ENCODE assay signal across 20 mouse cellular contexts in genomic region chr8:121088281-121088680, GRCm38 (mm10). TPM values are rescaled to one million over a fixed set of nuclear protein-coding genes. Genes with fewer than 3 reads are reported as not detected.
DNase-seq lines count a peak whose midpoint lies in the region; ATAC-seq and TF ChIP-seq lines count a peak whose summit lies in the region.
"Had no signal": no experiment of that assay in that cellular context is flagged by ENCODE, and none has a peak within 500 bp of the region (broad histone marks: within the 10 kb centered on the region; RNA-seq: fewer than 3 reads in every experiment).

No protein-coding gene starts in this region.

- peaks cover 100% of the 10 kb centered on the region for H3K27me3 ChIP-seq in embryonic facial prominence, embryonic 10.5 days (replicated peaks; ENCODE audit: low read depth, poor library complexity, severe bottlenecking)
- peaks cover 80% of the 10 kb centered on the region for H3K27me3 ChIP-seq in embryonic facial prominence, embryonic 11.5 days (ENCODE audit: control insufficient read depth, insufficient read depth, low read length)
- H3K27me3 ChIP-seq in liver, embryonic 12.5 days (replicated peaks) = peaks cover 99% of the 10 kb centered on the region

- peak overlapping the region; percentile 62 for H3K4me3 ChIP-seq in lung, adult 2 months (replicated peaks; ENCODE audit: extremely low read depth, low read depth, low read length)
- peak overlapping the region; percentile 70 for H3K4me3 ChIP-seq in embryonic facial prominence, embryonic 10.5 days
- peak overlapping the region; percentile 22 for H3K4me3 ChIP-seq in embryonic facial prominence, embryonic 11.5 days (ENCODE audit: low read depth, low read length)
- H3K4me3 ChIP-seq in liver, embryonic 12.5 days = no peak overlapping the region; the same call in 1 of the 2 replicates
- H3K4me3 ChIP-seq: erythroblast, embryonic 14.5 days; limb, embryonic 15.5 days had no signal

- no peak overlapping the region for H3K27ac ChIP-seq in embryonic facial prominence, embryonic 10.5 days (replicated peaks)
- H3K27ac ChIP-seq in embryonic facial prominence, embryonic 11.5 days (replicated peaks; ENCODE audit: low read depth, low read length) = 0 out of 2 replicates have a peak overlapping the region, but pooled peaks have one; percentile 14
- no peak overlapping the region for H3K27ac ChIP-seq in liver, embryonic 12.5 days
- H3K27ac ChIP-seq: hindbrain, embryonic 14.5 days; limb, embryonic 15.5 days had no signal

- no peak for DNase-seq in lung, adult 2 months
- no peak for DNase-seq in lung, postnatal 10 days
- no peak for DNase-seq in embryonic facial prominence, embryonic 10.5 days (ENCODE audit: low spot score)
- DNase-seq in embryonic facial prominence, embryonic 11.5 days (ENCODE audit: low spot score) = peak; percentile 26
- no peak for DNase-seq in thymus, postnatal 25 days
- DNase-seq in gastrocnemius, postnatal 36 days = no peak
- DNase-seq in left cerebral cortex, postnatal 25 days (ENCODE audit: low spot score in 2 of 2) = no peak
- DNase-seq: adrenal gland, postnatal 36 days; cerebellum, adult 8-10 months; kidney, adult 2 months; kidney, postnatal 14 days; midbrain, embryonic 14.5 days; right cerebral cortex, postnatal 14 days; thymus, postnatal 4 days had no signal

- H3K4me2 ChIP-seq in embryonic facial prominence, embryonic 11.5 days (ENCODE audit: low read depth, low read length) = peak overlapping the region; percentile 27; the same call in 1 of the 2 replicates
- H3K4me2 ChIP-seq in liver, embryonic 12.5 days = peak overlapping the region; percentile 36; the same call in 1 of the 2 replicates
- H3K4me2 ChIP-seq: hindbrain, embryonic 14.5 days; limb, embryonic 15.5 days had no signal

- WGBS in lung, adult 2 months = 20% methylated on average over 8 of the region's 8 CpGs
- 3% methylated on average over 8 of the region's 8 CpGs for WGBS in embryonic facial prominence, embryonic 10.5 days
- 5% methylated on average over 8 of the region's 8 CpGs for WGBS in embryonic facial prominence, embryonic 11.5 days
- 20% methylated on average over 8 of the region's 8 CpGs for WGBS in liver, embryonic 12.5 days (ENCODE audit: insufficient replicate concordance)

- peaks cover 13% of the 10 kb centered on the region; the same call in 1 of the 2 replicates for H3K4me1 ChIP-seq in lung, adult 2 months (ENCODE audit: control insufficient read depth, insufficient read depth, low read length)
- peaks cover 60% of the 10 kb centered on the region for H3K4me1 ChIP-seq in embryonic facial prominence, embryonic 10.5 days
- H3K4me1 ChIP-seq in embryonic facial prominence, embryonic 11.5 days (ENCODE audit: control insufficient read depth, insufficient read depth, low read length) = peaks cover 8% of the 10 kb centered on the region
- 0 out of 2 replicates have a peak, but pooled peaks cover 3% of the 10 kb centered on the region for H3K4me1 ChIP-seq in liver, embryonic 12.5 days

- 0 out of 2 replicates have a peak, but pooled peaks cover 3% of the 10 kb centered on the region for H3K36me3 ChIP-seq in embryonic facial prominence, embryonic 10.5 days (replicated peaks)
- no peaks in the 10 kb centered on the region for H3K36me3 ChIP-seq in embryonic facial prominence, embryonic 11.5 days (replicated peaks; ENCODE audit: control insufficient read depth, insufficient read depth, low read depth, low read length)
- H3K36me3 ChIP-seq in liver, embryonic 12.5 days = no peaks in the 10 kb centered on the region
- H3K36me3 ChIP-seq: limb, embryonic 15.5 days had no signal

- TF ChIP-seq POLR2A in lung, adult 2 months (IDR thresholded peaks at IDR 0.05; ENCODE audit: borderline replicate concordance, extremely low read depth, low read depth, low read length) = no peak

- intact Hi-C loops in gastrocnemius, postnatal 36 days (cut with DNase I) = no loop called here
- intact Hi-C loops in left cerebral cortex, postnatal 25 days (cut with DNase I) = loop anchor here (5.0 kb wide), 1 partner anchor 116 kb away; no protein-coding TSS in a partner anchor

- no peak for TF ChIP-seq CTCF in lung, adult 2 months (IDR thresholded peaks at IDR 0.05; ENCODE audit: insufficient read depth, low read length)

- ATAC-seq in embryonic facial prominence, embryonic 11.5 days (replicated peaks; ENCODE audit: insufficient number of reproducible peaks, low FRiP score, low TSS enrichment, low read depth) = no peak
- ATAC-seq in liver, embryonic 12.5 days = no peak
- ATAC-seq: forebrain, embryonic 14.5 days had no signal

- peak overlapping the region; percentile 48; the same call in 1 of the 2 replicates for H3K9ac ChIP-seq in embryonic facial prominence, embryonic 11.5 days (replicated peaks; ENCODE audit: low read length)
- no peak overlapping the region for H3K9ac ChIP-seq in liver, embryonic 12.5 days
- H3K9ac ChIP-seq: hindbrain, embryonic 14.5 days; limb, embryonic 15.5 days had no signal

- H3K9me3 ChIP-seq in embryonic facial prominence, embryonic 10.5 days = no peaks in the 10 kb centered on the region
- H3K9me3 ChIP-seq in embryonic facial prominence, embryonic 11.5 days (replicated peaks; ENCODE audit: control insufficient read depth, low read length) = no peaks in the 10 kb centered on the region
- H3K9me3 ChIP-seq in liver, embryonic 12.5 days (replicated peaks) = no peaks in the 10 kb centered on the region
- H3K9me3 ChIP-seq: limb, embryonic 15.5 days had no signal

RNA-seq across cellular contexts. Expression of gene Foxf1, which starts 4.1 kb away (rescaled TPM):
- polyA plus RNA-seq in lung, adult 2 months (2012; rRNA removed) = 194 and 406 TPM in 2 replicates
- polyA plus RNA-seq in embryonic facial prominence, embryonic 10.5 days (2016; fragmentation: Nextera tagmentation; extraction: Ambion mirVana) = 28.8 and 30.1 TPM in 2 replicates
- polyA plus RNA-seq in embryonic facial prominence, embryonic 11.5 days (2014; fragmentation: Nextera tagmentation; extraction: Ambion mirVana) = 19.6 and 24.5 TPM in 2 replicates
- 14.9 and 16.9 TPM in 2 replicates for polyA plus RNA-seq in liver, embryonic 12.5 days (2016; fragmentation: Nextera tagmentation; extraction: Ambion mirVana)
- total RNA-seq in gastrocnemius, postnatal 36 days (2021) = not detected
- 1 to 10 TPM in 1 of 2 experiments, under 1 TPM in 1; 0.87 to 1.1 TPM for total RNA-seq in left cerebral cortex, postnatal 25 days (2021)
- total RNA-seq: megakaryocyte progenitor cell, adult 5-6 weeks had no signal
- polyA plus RNA-seq: erythroblast, embryonic 14.5 days had no signal

RNA-seq across cellular contexts. Expression of gene Mthfsd, which starts 19.9 kb away (rescaled TPM):
- polyA plus RNA-seq in lung, adult 2 months (2012; rRNA removed) = 44.7 and 51.6 TPM in 2 replicates
- 68.2 and 72.3 TPM in 2 replicates for polyA plus RNA-seq in embryonic facial prominence, embryonic 10.5 days (2016; fragmentation: Nextera tagmentation; extraction: Ambion mirVana)
- 50.0 and 52.5 TPM in 2 replicates for polyA plus RNA-seq in embryonic facial prominence, embryonic 11.5 days (2014; fragmentation: Nextera tagmentation; extraction: Ambion mirVana)
- 30.5 and 32.4 TPM in 2 replicates for polyA plus RNA-seq in liver, embryonic 12.5 days (2016; fragmentation: Nextera tagmentation; extraction: Ambion mirVana)
- 10 to 100 TPM; 11.1 to 13.9 TPM for total RNA-seq in gastrocnemius, postnatal 36 days (2021)
- total RNA-seq in left cerebral cortex, postnatal 25 days (2021) = 10 to 100 TPM; 38.3 to 40.7 TPM

RNA-seq across cellular contexts. Expression of gene Foxc2, which starts 27.7 kb away (rescaled TPM):
- 1.4 and 1.6 TPM in 2 replicates for polyA plus RNA-seq in lung, adult 2 months (2012; rRNA removed)
- polyA plus RNA-seq in embryonic facial prominence, embryonic 10.5 days (2016; fragmentation: Nextera tagmentation; extraction: Ambion mirVana) = 11.7 and 15.2 TPM in 2 replicates
- polyA plus RNA-seq in embryonic facial prominence, embryonic 11.5 days (2014; fragmentation: Nextera tagmentation; extraction: Ambion mirVana) = 15.1 and 15.7 TPM in 2 replicates
- polyA plus RNA-seq in liver, embryonic 12.5 days (2016; fragmentation: Nextera tagmentation; extraction: Ambion mirVana) = 0.94 and 1.2 TPM in 2 replicates
- under 1 TPM; 0.18 to 0.27 TPM for total RNA-seq in gastrocnemius, postnatal 36 days (2021)
- 1 to 10 TPM; 1.8 to 2.1 TPM for total RNA-seq in left cerebral cortex, postnatal 25 days (2021)
- total RNA-seq: megakaryocyte progenitor cell, adult 5-6 weeks had no signal
- polyA plus RNA-seq: erythroblast, embryonic 14.5 days had no signal

RNA-seq across cellular contexts. Expression of gene Foxl1, which starts 39.5 kb away (rescaled TPM):
- 2.5 and 3.0 TPM in 2 replicates for polyA plus RNA-seq in lung, adult 2 months (2012; rRNA removed)
- 2.8 and 4.6 TPM in 2 replicates for polyA plus RNA-seq in embryonic facial prominence, embryonic 10.5 days (2016; fragmentation: Nextera tagmentation; extraction: Ambion mirVana)
- 4.4 and 4.7 TPM in 2 replicates for polyA plus RNA-seq in embryonic facial prominence, embryonic 11.5 days (2014; fragmentation: Nextera tagmentation; extraction: Ambion mirVana)
- polyA plus RNA-seq in liver, embryonic 12.5 days (2016; fragmentation: Nextera tagmentation; extraction: Ambion mirVana) = 0.35 and 0.41 TPM in 2 replicates
- not detected for total RNA-seq in gastrocnemius, postnatal 36 days (2021)
- total RNA-seq in left cerebral cortex, postnatal 25 days (2021) = under 1 TPM; 0.16 to 0.30 TPM
- total RNA-seq: megakaryocyte progenitor cell, adult 5-6 weeks had no signal
- polyA plus RNA-seq: erythroblast, embryonic 14.5 days; midbrain, embryonic 14.5 days had no signal
